Mouse (Mus musculus): Measurements from ENCODE around the gene Lrig2. TPM values are rescaled to one million over a fixed set of nuclear protein-coding genes. Genes with fewer than 3 reads are reported as not detected.
"Not testable (repeated sequence)": the region's sequence is repeated elsewhere in the genome, so short reads cannot be mapped to it uniquely, and the experiment has no call there.

Gene Lrig2
- polyA plus RNA-seq, 1 experiment from 2014 or later = 33.8 TPM

GRCm38 (mm10) chr3:104431156-104431847 is 80.4 kb downstream of the Lrig2 start:
- no peaks in the 10 kb centered on the region for H3K4me1 ChIP-seq (ENCODE audit: control insufficient read depth, insufficient read depth, low read length)
- H3K4me2 ChIP-seq (ENCODE audit: low read depth, low read length) = no peak overlapping the region
- 26% methylated on average over 13 of the region's 14 CpGs for WGBS
- no peak overlapping the region for H3K9ac ChIP-seq (replicated peaks; ENCODE audit: low read depth, low read length)
- H3K27ac ChIP-seq (ENCODE audit: low read depth, low read length) = no peak overlapping the region
- H3K4me3 ChIP-seq (ENCODE audit: low read depth, low read length) = no peak overlapping the region
- no peaks in the 10 kb centered on the region for H3K36me3 ChIP-seq (ENCODE audit: control insufficient read depth, insufficient read depth, low read length)
- ATAC-seq (ENCODE audit: low read depth) = no peak
- no peaks in the 10 kb centered on the region for H3K9me3 ChIP-seq (ENCODE audit: control insufficient read depth, low read length)
- no peaks in the 10 kb centered on the region; the same call in 1 of the 2 replicates for H3K27me3 ChIP-seq (ENCODE audit: control insufficient read depth, insufficient read depth, low read length)

GRCm38 (mm10) chr3:104427354-104427753 is 84.4 kb downstream of the Lrig2 start:
- H3K27ac ChIP-seq (ENCODE audit: low read depth, low read length); H3K4me3 ChIP-seq (ENCODE audit: low read depth, low read length); H3K36me3 ChIP-seq (ENCODE audit: control insufficient read depth, insufficient read depth, low read length); H3K4me2 ChIP-seq (ENCODE audit: low read depth, low read length); H3K4me1 ChIP-seq (ENCODE audit: control insufficient read depth, insufficient read depth, low read length); H3K9ac ChIP-seq (replicated peaks; ENCODE audit: low read depth, low read length); H3K9me3 ChIP-seq (ENCODE audit: control insufficient read depth, low read length); H3K27me3 ChIP-seq (ENCODE audit: control insufficient read depth, insufficient read depth, low read length); ATAC-seq (ENCODE audit: low read depth): not testable (repeated sequence)
- 88% methylated on average over 2 of the region's 2 CpGs for WGBS

GRCm38 (mm10) chr3:104424346-104424745 is 87.4 kb downstream of the Lrig2 start:
- 74% methylated on average over 7 of the region's 7 CpGs for WGBS
- H3K4me1 ChIP-seq (ENCODE audit: control insufficient read depth, insufficient read depth, low read length) = no peaks in the 10 kb centered on the region
- H3K4me3 ChIP-seq (ENCODE audit: low read depth, low read length) = no peak overlapping the region
- no peaks in the 10 kb centered on the region for H3K9me3 ChIP-seq (ENCODE audit: control insufficient read depth, low read length)
- no peak overlapping the region for H3K4me2 ChIP-seq (ENCODE audit: low read depth, low read length)
- ATAC-seq (ENCODE audit: low read depth) = no peak
- no peak overlapping the region for H3K9ac ChIP-seq (replicated peaks; ENCODE audit: low read depth, low read length)
- H3K27ac ChIP-seq (ENCODE audit: low read depth, low read length) = no peak overlapping the region
- no peaks in the 10 kb centered on the region; the same call in 1 of the 2 replicates for H3K27me3 ChIP-seq (ENCODE audit: control insufficient read depth, insufficient read depth, low read length)
- H3K36me3 ChIP-seq (ENCODE audit: control insufficient read depth, insufficient read depth, low read length) = no peaks in the 10 kb centered on the region

GRCm38 (mm10) chr3:104420929-104421328 is 90.8 kb downstream of the Lrig2 start:
- no peaks in the 10 kb centered on the region for H3K27me3 ChIP-seq (ENCODE audit: control insufficient read depth, insufficient read depth, low read length)
- 87% methylated on average over 7 of the region's 7 CpGs for WGBS
- ATAC-seq (ENCODE audit: low read depth) = no peak

GRCm38 (mm10) chr3:104419990-104420389 is 91.7 kb downstream of the Lrig2 start:
- H3K4me2 ChIP-seq (ENCODE audit: low read depth, low read length) = no peak overlapping the region
- no peaks in the 10 kb centered on the region for H3K36me3 ChIP-seq (ENCODE audit: control insufficient read depth, insufficient read depth, low read length)
- ATAC-seq (ENCODE audit: low read depth) = no peak
- no peaks in the 10 kb centered on the region for H3K4me1 ChIP-seq (ENCODE audit: control insufficient read depth, insufficient read depth, low read length)
- WGBS = 85% methylated on average over 4 of the region's 4 CpGs
- H3K27ac ChIP-seq (ENCODE audit: low read depth, low read length) = no peak overlapping the region
- H3K4me3 ChIP-seq (ENCODE audit: low read depth, low read length) = no peak overlapping the region
- H3K27me3 ChIP-seq (ENCODE audit: control insufficient read depth, insufficient read depth, low read length) = no peaks in the 10 kb centered on the region
- no peaks in the 10 kb centered on the region for H3K9me3 ChIP-seq (ENCODE audit: control insufficient read depth, low read length)
- H3K9ac ChIP-seq (replicated peaks; ENCODE audit: low read depth, low read length) = no peak overlapping the region

More at GRCm38 (mm10) chr3:104420929-104421328, 90.8 kb downstream of the Lrig2 start:
- H3K27ac ChIP-seq (ENCODE audit: low read depth, low read length) = no peak overlapping the region
- H3K9me3 ChIP-seq (ENCODE audit: control insufficient read depth, low read length) = no peaks in the 10 kb centered on the region
- no peak overlapping the region for H3K9ac ChIP-seq (replicated peaks; ENCODE audit: low read depth, low read length)
- H3K4me3 ChIP-seq (ENCODE audit: low read depth, low read length) = no peak overlapping the region
- no peaks in the 10 kb centered on the region for H3K4me1 ChIP-seq (ENCODE audit: control insufficient read depth, insufficient read depth, low read length)
- H3K36me3 ChIP-seq (ENCODE audit: control insufficient read depth, insufficient read depth, low read length) = no peaks in the 10 kb centered on the region
- H3K4me2 ChIP-seq (ENCODE audit: low read depth, low read length) = no peak overlapping the region

- Histone ChIP-seq H3K36me3 (ENCODE audit: control insufficient read depth, insufficient read depth, low read length) (no peaks in the 10 kb centered on the region), H3K27me3 (ENCODE audit: control insufficient read depth, insufficient read depth, low read length) (no peaks in the 10 kb centered on the region), H3K4me1 (ENCODE audit: control insufficient read depth, insufficient read depth, low read length) (no peaks in the 10 kb centered on the region), H3K9me3 (ENCODE audit: control insufficient read depth, low read length) (no peaks in the 10 kb centered on the region), H3K4me3 (ENCODE audit: low read depth, low read length) (no peak overlapping the region), H3K27ac (ENCODE audit: low read depth, low read length) (no peak overlapping the region), H3K4me2 (ENCODE audit: low read depth, low read length) (no peak overlapping the region), H3K9ac (replicated peaks; ENCODE audit: low read depth, low read length) (no peak overlapping the region)
- WGBS = 79% methylated on average over 5 of the region's 5 CpGs
- ATAC-seq (ENCODE audit: low read depth) = no peak
These were observed 94.9 kb downstream of the Lrig2 start for GRCm38 (mm10) chr3:104416806-104417205.

GRCm38 (mm10) chr3:104412482-104412881 is 99.2 kb downstream of the Lrig2 start:
- whole genome bisulfite sequencing = 20% methylated on average over 6 of the region's 6 CpGs
- Histone ChIP-seq H3K36me3 (ENCODE audit: control insufficient read depth, insufficient read depth, low read length) (no peaks in the 10 kb centered on the region), H3K27ac (ENCODE audit: low read depth, low read length) (no peak overlapping the region), H3K9ac (replicated peaks; ENCODE audit: low read depth, low read length) (no peak overlapping the region), H3K4me2 (ENCODE audit: low read depth, low read length) (no peak overlapping the region), H3K4me3 (ENCODE audit: low read depth, low read length) (no peak overlapping the region), H3K4me1 (ENCODE audit: control insufficient read depth, insufficient read depth, low read length) (peaks cover under 1% of the 10 kb centered on the region; the same call in 1 of the 2 replicates), H3K27me3 (ENCODE audit: control insufficient read depth, insufficient read depth, low read length) (no peaks in the 10 kb centered on the region), H3K9me3 (ENCODE audit: control insufficient read depth, low read length) (no peaks in the 10 kb centered on the region)
- ATAC-seq (ENCODE audit: low read depth) = peak; percentile 78

- H3K9me3 ChIP-seq (ENCODE audit: control insufficient read depth, low read length) = no peaks in the 10 kb centered on the region
- 57% methylated on average over 7 of the region's 7 CpGs for WGBS
These were observed 104.2 kb downstream of the Lrig2 start for GRCm38 (mm10) chr3:104407506-104407905.

GRCm38 (mm10) chr3:104403582-104403981 is 108.1 kb downstream of the Lrig2 start:
- ATAC-seq (ENCODE audit: low read depth) = no peak
- Histone ChIP-seq H3K4me3 (ENCODE audit: low read depth, low read length) (no peak overlapping the region), H3K4me1 (ENCODE audit: control insufficient read depth, insufficient read depth, low read length) (0 out of 2 replicates have a peak, but pooled peaks cover 3% of the 10 kb centered on the region), H3K9ac (replicated peaks; ENCODE audit: low read depth, low read length) (no peak overlapping the region), H3K27ac (ENCODE audit: low read depth, low read length) (no peak overlapping the region), H3K4me2 (ENCODE audit: low read depth, low read length) (no peak overlapping the region), H3K9me3 (ENCODE audit: control insufficient read depth, low read length) (no peaks in the 10 kb centered on the region), H3K27me3 (ENCODE audit: control insufficient read depth, insufficient read depth, low read length) (no peaks in the 10 kb centered on the region), H3K36me3 (ENCODE audit: control insufficient read depth, insufficient read depth, low read length) (no peaks in the 10 kb centered on the region)
- WGBS = 86% methylated on average over 4 of the region's 4 CpGs

More at GRCm38 (mm10) chr3:104407506-104407905, 104.2 kb downstream of the Lrig2 start:
- Histone ChIP-seq H3K9ac (replicated peaks; ENCODE audit: low read depth, low read length) (no peak overlapping the region), H3K4me1 (ENCODE audit: control insufficient read depth, insufficient read depth, low read length) (peaks cover 3% of the 10 kb centered on the region; the same call in 1 of the 2 replicates), H3K4me2 (ENCODE audit: low read depth, low read length) (no peak overlapping the region), H3K27me3 (ENCODE audit: control insufficient read depth, insufficient read depth, low read length) (no peaks in the 10 kb centered on the region), H3K36me3 (ENCODE audit: control insufficient read depth, insufficient read depth, low read length) (no peaks in the 10 kb centered on the region), H3K27ac (ENCODE audit: low read depth, low read length) (no peak overlapping the region), H3K4me3 (ENCODE audit: low read depth, low read length) (no peak overlapping the region)
- peak; percentile 65; the same call in 1 of the 2 replicates for ATAC-seq (ENCODE audit: low read depth)

All from neural tube, embryonic 14.5 days (tissue).